Mouse (Mus musculus): ENCODE measurements at regions not wholly inside any gene's neighbourhood (a gene's known extent, or its start where the extent isn't known, plus 50 kb on each side); places are given as distances from the start of the nearest gene placed in this dataset.

- H3K27ac ChIP-seq = no peak overlapping the region
- H3K36me3 ChIP-seq = no peaks in the 10 kb centered on the region
- DNase-seq (ENCODE audit: low spot score) = no peak
- no peaks in the 10 kb centered on the region for H3K9me3 ChIP-seq
- 63% methylated on average over 3 of the region's 3 CpGs for WGBS
- no peak overlapping the region for H3K4me3 ChIP-seq
- H3K4me1 ChIP-seq = no peaks in the 10 kb centered on the region
- H3K27me3 ChIP-seq (ENCODE audit: insufficient read depth, poor library complexity, severe bottlenecking) = no peaks in the 10 kb centered on the region
These were observed 292.3 kb upstream of the Nbea start for GRCm38 (mm10) chr3:56475529-56476527.

- DNase-seq (ENCODE audit: low spot score) = no peak
- 69% methylated on average over 6 of the region's 6 CpGs for WGBS
- H3K27ac ChIP-seq = no peak overlapping the region
- no peak overlapping the region for H3K4me3 ChIP-seq
- H3K9me3 ChIP-seq = no peaks in the 10 kb centered on the region
- no peaks in the 10 kb centered on the region for H3K27me3 ChIP-seq (ENCODE audit: insufficient read depth, poor library complexity, severe bottlenecking)
- no peaks in the 10 kb centered on the region for H3K4me1 ChIP-seq
- no peaks in the 10 kb centered on the region for H3K36me3 ChIP-seq
These were observed 289.1 kb upstream of the Nbea start for GRCm38 (mm10) chr3:56472651-56473050.

GRCm38 (mm10) chr3:56471823-56472222, 288.3 kb upstream of the Nbea start:
- Histone ChIP-seq H3K9me3 (no peaks in the 10 kb centered on the region), H3K27ac (no peak overlapping the region), H3K4me1 (no peaks in the 10 kb centered on the region), H3K27me3 (ENCODE audit: insufficient read depth, poor library complexity, severe bottlenecking) (no peaks in the 10 kb centered on the region), H3K36me3 (no peaks in the 10 kb centered on the region), H3K4me3 (no peak overlapping the region)
- no peak for DNase-seq (ENCODE audit: low spot score)
- WGBS = 82% methylated on average over 5 of the region's 5 CpGs

GRCm38 (mm10) chr3:56471185-56471584, 287.7 kb upstream of the Nbea start:
- 50% methylated on average over 1 of the region's 1 CpGs for WGBS
- no peaks in the 10 kb centered on the region for H3K36me3 ChIP-seq
- no peak for DNase-seq (ENCODE audit: low spot score)
- H3K4me1 ChIP-seq = no peaks in the 10 kb centered on the region
- H3K27me3 ChIP-seq (ENCODE audit: insufficient read depth, poor library complexity, severe bottlenecking) = no peaks in the 10 kb centered on the region
- H3K27ac ChIP-seq = no peak overlapping the region
- no peak overlapping the region for H3K4me3 ChIP-seq
- H3K9me3 ChIP-seq = no peaks in the 10 kb centered on the region

GRCm38 (mm10) chr3:56457625-56458024, 274.1 kb upstream of the Nbea start:
- Histone ChIP-seq H3K9me3 (no peaks in the 10 kb centered on the region), H3K27ac (no peak overlapping the region)
- 61% methylated on average over 4 of the region's 4 CpGs for WGBS

GRCm38 (mm10) chr3:56456317-56456716, 272.8 kb upstream of the Nbea start:
- no peak overlapping the region for H3K27ac ChIP-seq
- 76% methylated on average over 6 of the region's 6 CpGs for WGBS
- no peak overlapping the region for H3K4me3 ChIP-seq
- no peaks in the 10 kb centered on the region for H3K36me3 ChIP-seq
- H3K4me1 ChIP-seq = no peaks in the 10 kb centered on the region
- H3K9me3 ChIP-seq = no peaks in the 10 kb centered on the region
- no peak for DNase-seq (ENCODE audit: low spot score)
- H3K27me3 ChIP-seq (ENCODE audit: insufficient read depth, poor library complexity, severe bottlenecking) = no peaks in the 10 kb centered on the region

More at GRCm38 (mm10) chr3:56457625-56458024, 274.1 kb upstream of the Nbea start:
- Histone ChIP-seq H3K27me3 (ENCODE audit: insufficient read depth, poor library complexity, severe bottlenecking) (no peaks in the 10 kb centered on the region), H3K36me3 (no peaks in the 10 kb centered on the region), H3K4me1 (no peaks in the 10 kb centered on the region), H3K4me3 (no peak overlapping the region)
- DNase-seq (ENCODE audit: low spot score) = no peak

GRCm38 (mm10) chr3:56438900-56439299, 255.4 kb upstream of the Nbea start:
- H3K4me3 ChIP-seq = no peak overlapping the region
- H3K27ac ChIP-seq = no peak overlapping the region
- no peak for DNase-seq (ENCODE audit: low spot score)
- H3K4me1 ChIP-seq = no peaks in the 10 kb centered on the region
- no peaks in the 10 kb centered on the region for H3K36me3 ChIP-seq
- no peaks in the 10 kb centered on the region for H3K27me3 ChIP-seq (ENCODE audit: insufficient read depth, poor library complexity, severe bottlenecking)
- WGBS = 88% methylated on average over 5 of the region's 5 CpGs
- no peaks in the 10 kb centered on the region for H3K9me3 ChIP-seq

GRCm38 (mm10) chr3:56438020-56438747, 254.7 kb upstream of the Nbea start:
- no peak overlapping the region for H3K4me3 ChIP-seq

GRCm38 (mm10) chr3:56437058-56437457, 253.6 kb upstream of the Nbea start:
- 54% methylated on average over 4 of the region's 4 CpGs for whole genome bisulfite sequencing
- no peaks in the 10 kb centered on the region for H3K9me3 ChIP-seq
- DNase-seq (ENCODE audit: low spot score) = no peak
- H3K4me3 ChIP-seq = no peak overlapping the region
- no peaks in the 10 kb centered on the region for H3K4me1 ChIP-seq
- H3K36me3 ChIP-seq = no peaks in the 10 kb centered on the region
- H3K27me3 ChIP-seq (ENCODE audit: insufficient read depth, poor library complexity, severe bottlenecking) = no peaks in the 10 kb centered on the region
- H3K27ac ChIP-seq = no peak overlapping the region

More at GRCm38 (mm10) chr3:56438020-56438747, 254.7 kb upstream of the Nbea start:
- H3K4me1 ChIP-seq = no peaks in the 10 kb centered on the region
- H3K27ac ChIP-seq = no peak overlapping the region
- H3K9me3 ChIP-seq = no peaks in the 10 kb centered on the region
- H3K36me3 ChIP-seq = no peaks in the 10 kb centered on the region
- WGBS = 75% methylated on average over 12 of the region's 12 CpGs
- DNase-seq (ENCODE audit: low spot score) = no peak
- no peaks in the 10 kb centered on the region for H3K27me3 ChIP-seq (ENCODE audit: insufficient read depth, poor library complexity, severe bottlenecking)

GRCm38 (mm10) chr3:56433495-56433894, 250.0 kb upstream of the Nbea start:
- H3K27me3 ChIP-seq (ENCODE audit: insufficient read depth, poor library complexity, severe bottlenecking) = no peaks in the 10 kb centered on the region
- 61% methylated on average over 1 of the region's 1 CpGs for WGBS
- no peak overlapping the region for H3K4me3 ChIP-seq
- no peaks in the 10 kb centered on the region for H3K9me3 ChIP-seq
- H3K4me1 ChIP-seq = no peaks in the 10 kb centered on the region
- H3K36me3 ChIP-seq = no peaks in the 10 kb centered on the region
- DNase-seq (ENCODE audit: low spot score) = no peak
- H3K27ac ChIP-seq = no peak overlapping the region

- H3K27ac ChIP-seq = no peak overlapping the region
- 79% methylated on average over 1 of the region's 1 CpGs for WGBS
- no peaks in the 10 kb centered on the region for H3K4me1 ChIP-seq
- H3K9me3 ChIP-seq = no peaks in the 10 kb centered on the region
- no peaks in the 10 kb centered on the region for H3K36me3 ChIP-seq
- DNase-seq (ENCODE audit: low spot score) = no peak
- H3K27me3 ChIP-seq (ENCODE audit: insufficient read depth, poor library complexity, severe bottlenecking) = no peaks in the 10 kb centered on the region
- H3K4me3 ChIP-seq = no peak overlapping the region
These were observed 243.7 kb upstream of the Nbea start for GRCm38 (mm10) chr3:56427201-56427600.

- no peaks in the 10 kb centered on the region for H3K27me3 ChIP-seq (ENCODE audit: insufficient read depth, poor library complexity, severe bottlenecking)
These were observed 214.5 kb upstream of the Nbea start for GRCm38 (mm10) chr3:56397851-56398496.

GRCm38 (mm10) chr3:56393134-56393533, 209.6 kb upstream of the Nbea start:
- DNase-seq (ENCODE audit: low spot score) = no peak
- Histone ChIP-seq H3K27ac (no peak overlapping the region), H3K4me3 (no peak overlapping the region), H3K4me1 (no peaks in the 10 kb centered on the region), H3K9me3 (no peaks in the 10 kb centered on the region), H3K27me3 (ENCODE audit: insufficient read depth, poor library complexity, severe bottlenecking) (no peaks in the 10 kb centered on the region), H3K36me3 (no peaks in the 10 kb centered on the region)
- WGBS = 87% methylated on average over 5 of the region's 5 CpGs

More at GRCm38 (mm10) chr3:56397851-56398496, 214.5 kb upstream of the Nbea start:
- 82% methylated on average over 4 of the region's 4 CpGs for WGBS
- Histone ChIP-seq H3K4me1 (no peaks in the 10 kb centered on the region), H3K4me3 (no peak overlapping the region), H3K27ac (no peak overlapping the region), H3K9me3 (no peaks in the 10 kb centered on the region), H3K36me3 (no peaks in the 10 kb centered on the region)
- no peak for DNase-seq (ENCODE audit: low spot score)
